In genomic region chr8:125218669-125219068, GRCm38 (mm10) we compare ENCODE assay signal across 10 mouse cellular contexts.
DNase-seq lines count a peak whose midpoint lies in the region; ATAC-seq lines count a peak whose summit lies in the region.
"Had no signal": no experiment of that assay in that cellular context is flagged by ENCODE, and none has a peak within 500 bp of the region (broad histone marks: within the 10 kb centered on the region; RNA-seq: fewer than 3 reads in every experiment).

No protein-coding gene starts in this region.

- H3K9ac ChIP-seq in limb, embryonic 13.5 days = no peak overlapping the region
- H3K9ac ChIP-seq: lung, embryonic 14.5 days had no signal

- H3K36me3 ChIP-seq in limb, embryonic 13.5 days = no peaks in the 10 kb centered on the region

- H3K4me2 ChIP-seq in limb, embryonic 13.5 days (replicated peaks) = peak overlapping the region; percentile 56
- H3K4me2 ChIP-seq: lung, embryonic 14.5 days had no signal

- H3K27ac ChIP-seq in limb, embryonic 13.5 days = peak overlapping the region; percentile 78

- H3K4me1 ChIP-seq in limb, embryonic 13.5 days = peaks cover 45% of the 10 kb centered on the region

- DNase-seq in 3T3-L1 (ENCODE audit: low read depth, low spot score) = peak; percentile 20
- peak; percentile 69 for DNase-seq in embryo, embryonic 10 days (ENCODE audit: low spot score)
- DNase-seq in heart, postnatal 4 days = peak; percentile 31
- no peak for DNase-seq in lung, postnatal 36 days
- no peak for DNase-seq in spleen, postnatal 10 days (ENCODE audit: low spot score in 2 of 2)
- DNase-seq in cerebellum, adult 18-20 months = no peak
- DNase-seq: lung, embryonic 14.5 days had no signal

- ATAC-seq in limb, embryonic 13.5 days (ENCODE audit: low FRiP score, low read depth) = peak; percentile 66; the same call in 1 of the 2 replicates
- ATAC-seq in megakaryocyte, adult 5-6 weeks (ENCODE audit: poor library complexity, severe bottlenecking) = no peak
- ATAC-seq: Patski had no signal

- 0 out of 2 replicates have a peak overlapping the region, but pooled peaks have one; percentile 22 for H3K4me3 ChIP-seq in limb, embryonic 13.5 days

- peaks cover 11% of the 10 kb centered on the region; the same call in 1 of the 2 replicates for H3K27me3 ChIP-seq in limb, embryonic 13.5 days

- 7% methylated on average over 4 of the region's 4 CpGs for WGBS in limb, embryonic 13.5 days

- no peaks in the 10 kb centered on the region for H3K9me3 ChIP-seq in limb, embryonic 13.5 days

Comparison
In these comparisons a context has a peak if more than half of its experiments do, and no peak if none do; other contexts are left out.
1. DNase-seq: peak in 3T3-L1 (single experiment), embryo, embryonic 10 days (single experiment) and heart, postnatal 4 days (single experiment); none in lung, postnatal 36 days (single experiment), spleen, postnatal 10 days (0 of 2) and cerebellum, adult 18-20 months (0 of 2).